Mouse (Mus musculus) cerebellum, adult 11 months (tissue): ENCODE measurements around the gene Krt83.
A peak's percentile ranks its signal among the peaks of the same experiment; 100 is the strongest.
"Not testable (repeated sequence)": the region's sequence is repeated elsewhere in the genome, so short reads cannot be mapped to it uniquely, and the experiment has no call there.

Experiments
- DNase-seq: peaks from one replicate; pipeline ENCODE4 v3.0.0; 2022

The Krt83 gene

GRCm38 (mm10) chr15:101491431-101491830 lies at the start of gene Krt83:
Gene Krt83, minus strand, starts transcription at chr15:101491512.
- no peak for DNase-seq

GRCm38 (mm10) chr15:101538580-101538900 lies 47.2 kb upstream of the Krt83 start:
- DNase-seq = no peak

- no peak for DNase-seq
These were observed 46.7 kb upstream of the Krt83 start for GRCm38 (mm10) chr15:101537864-101538579.

- no peak for DNase-seq
These were observed 44.9 kb upstream of the Krt83 start for GRCm38 (mm10) chr15:101536054-101536850.

GRCm38 (mm10) chr15:101532720-101533119 lies 41.4 kb upstream of the Krt83 start, which contains the start of gene Krt84:
Gene Krt84, minus strand, starts transcription at chr15:101532820.
- no peak for DNase-seq

- DNase-seq = no peak
These were observed 31.4 kb upstream of the Krt83 start for GRCm38 (mm10) chr15:101522556-101523232.

GRCm38 (mm10) chr15:101519792-101520191 lies 28.5 kb upstream of the Krt83 start:
- peak; percentile 40 for DNase-seq

GRCm38 (mm10) chr15:101517161-101517560 lies 25.8 kb upstream of the Krt83 start, which contains the start of gene Gm49425:
Gene Gm49425, minus strand, starts transcription at chr15:101517261.
- not testable (repeated sequence) for DNase-seq

GRCm38 (mm10) chr15:101508247-101508646 lies 16.9 kb upstream of the Krt83 start:
- no peak for DNase-seq

- no peak for DNase-seq
These were observed 15.8 kb upstream of the Krt83 start for GRCm38 (mm10) chr15:101506896-101507758.

GRCm38 (mm10) chr15:101497181-101497580 lies 5.9 kb upstream of the Krt83 start:
- DNase-seq = no peak

GRCm38 (mm10) chr15:101495266-101495665 lies 4.0 kb upstream of the Krt83 start:
- no peak for DNase-seq

- no peak for DNase-seq
These were observed 2.9 kb upstream of the Krt83 start for GRCm38 (mm10) chr15:101494203-101494602.

- DNase-seq = no peak
These were observed 2.4 kb upstream of the Krt83 start for GRCm38 (mm10) chr15:101493713-101494112.

- DNase-seq = no peak
These were observed 1.4 kb upstream of the Krt83 start for GRCm38 (mm10) chr15:101492718-101493117.

- DNase-seq = no peak
These were observed 5.2 kb downstream of the Krt83 start for GRCm38 (mm10) chr15:101485911-101486635.

- DNase-seq = no peak
These were observed 6.4 kb downstream of the Krt83 start for GRCm38 (mm10) chr15:101484939-101485338.

GRCm38 (mm10) chr15:101483646-101484045 lies 7.7 kb downstream of the Krt83 start:
- DNase-seq = no peak

- DNase-seq = no peak
These were observed 9.3 kb downstream of the Krt83 start for GRCm38 (mm10) chr15:101482056-101482455.

GRCm38 (mm10) chr15:101479666-101480060 lies 11.6 kb downstream of the Krt83 start:
- no peak for DNase-seq

- peak; percentile 10 for DNase-seq
These were observed 12.2 kb downstream of the Krt83 start for GRCm38 (mm10) chr15:101479007-101479665.
